Mouse (Mus musculus) CH12F3 (cell line): ENCODE measurements around the gene B3gnt9.

Experiments used
- in situ Hi-C: fragments of 300-500 bp; cut with MboI; formaldehyde crosslinking; loops from 2 replicates; pipeline ENCODE4 v1.14.3; 2020; ENCODE audit warnings: low sequenced_read_pairs

The B3gnt9 gene

DNA sequence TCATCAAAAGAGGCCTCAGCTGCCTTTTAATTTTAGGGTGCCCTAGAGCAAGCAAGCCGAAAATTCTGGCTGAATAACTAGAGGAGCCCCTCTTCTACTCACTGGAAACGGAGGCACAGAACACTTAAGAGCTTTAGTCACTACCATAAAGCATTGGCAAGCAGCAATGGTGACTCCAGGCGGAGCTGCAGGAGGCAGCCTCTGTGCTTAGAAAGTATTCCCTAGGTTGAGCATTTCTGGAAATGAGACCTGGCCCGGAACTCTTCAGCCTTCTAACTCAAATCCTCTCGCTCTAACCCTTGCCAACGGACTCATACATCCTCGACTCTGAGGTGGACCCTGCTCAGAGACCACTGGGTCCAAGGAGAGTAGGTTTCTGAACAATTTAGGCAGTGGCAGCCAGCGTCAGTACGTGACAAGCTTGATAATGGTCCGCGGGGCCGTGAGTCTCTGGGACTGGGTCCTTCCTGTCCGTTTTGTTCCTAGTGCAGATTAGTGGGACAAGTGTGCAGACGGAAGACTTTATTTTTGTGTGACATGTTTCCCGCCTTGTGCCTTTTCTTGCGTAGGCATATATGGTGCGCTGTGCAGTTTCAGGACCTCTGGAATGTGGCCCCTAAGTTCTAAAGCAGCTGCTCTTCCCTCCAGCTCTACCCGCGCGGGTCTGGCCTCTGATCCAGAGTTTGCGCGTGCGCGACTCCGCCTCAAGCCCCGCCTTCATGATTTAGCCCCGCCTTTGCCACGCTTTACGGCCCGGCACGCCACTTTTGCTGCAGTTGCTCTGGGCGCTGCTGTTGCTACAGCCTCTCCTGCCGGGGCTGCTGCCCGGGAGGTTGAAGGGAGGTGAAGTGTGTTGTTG is 30.3 kb downstream of the B3gnt9 start, which contains the start of gene D230025D16Rik:
TSS of gene D230025D16Rik (plus strand) at position 733 of the 859 bp plus-strand sequence.
- in situ Hi-C loops = no loop called here

DNA sequence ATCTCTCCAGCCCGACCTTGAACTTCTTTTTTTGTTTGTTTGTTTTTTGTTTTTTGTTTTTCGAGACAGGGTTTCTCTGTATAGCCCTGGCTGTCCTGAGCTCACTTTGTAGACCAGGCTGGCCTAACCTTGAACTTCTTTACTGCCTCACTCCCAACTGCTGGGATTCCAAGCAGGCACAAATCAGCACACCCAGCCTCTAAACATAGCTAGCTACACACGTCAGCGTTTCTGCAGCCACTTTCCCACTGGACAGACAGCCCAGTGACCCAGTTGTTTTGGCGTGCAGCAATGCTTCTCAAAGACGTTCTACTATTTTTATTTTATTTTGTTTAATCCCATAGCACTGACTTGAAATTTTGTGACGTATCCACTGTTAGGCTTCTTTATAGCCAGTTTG is 31.1 kb downstream of the B3gnt9 start:
- in situ Hi-C loops = no loop called here

- in situ Hi-C loops = no loop called here
These were observed 36.9 kb downstream of the B3gnt9 start for GRCm38 (mm10) chr8:105217926-105218522.

GRCm38 (mm10) chr8:105214104-105214503 is 40.8 kb downstream of the B3gnt9 start:
- in situ Hi-C loops = no loop called here

DNA sequence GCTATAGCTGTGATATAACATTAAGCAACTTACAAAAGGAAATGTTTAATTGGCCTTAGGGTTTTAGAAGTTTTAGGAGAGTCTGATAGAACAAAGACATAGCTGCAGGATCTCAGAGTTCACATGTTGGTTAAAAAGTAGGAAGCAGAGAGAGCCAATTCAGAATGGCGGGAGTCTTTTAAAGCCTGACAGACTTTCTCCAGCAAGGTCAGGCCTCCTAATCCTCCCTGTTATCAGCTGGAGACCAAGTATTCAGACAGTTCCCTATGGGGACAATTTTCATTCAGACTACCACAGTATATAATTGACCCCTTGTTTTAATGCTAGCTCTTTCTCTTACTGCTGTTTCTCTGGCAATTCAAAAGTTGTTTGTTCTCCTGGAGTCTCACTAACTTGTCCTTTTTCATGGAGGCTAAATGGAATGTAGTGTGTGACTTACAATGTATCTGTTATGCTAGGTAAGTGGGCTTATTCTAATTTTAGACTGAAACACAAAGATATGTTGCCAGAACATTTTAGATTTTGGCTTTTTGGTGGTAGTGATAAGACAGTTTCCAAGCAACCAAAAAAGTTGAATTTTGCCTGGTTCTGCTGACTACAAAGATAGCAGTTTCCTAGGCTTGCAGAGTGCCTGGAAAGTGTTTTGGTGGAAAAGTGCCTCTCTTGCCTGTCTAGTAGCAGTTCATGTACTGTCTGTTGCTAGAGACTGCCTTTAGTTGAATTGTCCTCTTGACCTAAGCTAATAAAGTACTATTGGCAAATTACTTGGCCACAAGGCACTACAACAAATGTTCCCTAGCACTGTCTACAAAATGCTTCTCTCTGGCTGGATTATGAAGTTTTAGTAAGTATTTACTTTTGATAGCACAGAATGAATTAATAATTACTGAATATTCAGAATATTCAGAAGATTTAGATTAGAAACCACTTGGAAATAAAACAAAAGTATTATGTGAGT is 45.5 kb downstream of the B3gnt9 start:
- in situ Hi-C loops = no loop called here

DNA sequence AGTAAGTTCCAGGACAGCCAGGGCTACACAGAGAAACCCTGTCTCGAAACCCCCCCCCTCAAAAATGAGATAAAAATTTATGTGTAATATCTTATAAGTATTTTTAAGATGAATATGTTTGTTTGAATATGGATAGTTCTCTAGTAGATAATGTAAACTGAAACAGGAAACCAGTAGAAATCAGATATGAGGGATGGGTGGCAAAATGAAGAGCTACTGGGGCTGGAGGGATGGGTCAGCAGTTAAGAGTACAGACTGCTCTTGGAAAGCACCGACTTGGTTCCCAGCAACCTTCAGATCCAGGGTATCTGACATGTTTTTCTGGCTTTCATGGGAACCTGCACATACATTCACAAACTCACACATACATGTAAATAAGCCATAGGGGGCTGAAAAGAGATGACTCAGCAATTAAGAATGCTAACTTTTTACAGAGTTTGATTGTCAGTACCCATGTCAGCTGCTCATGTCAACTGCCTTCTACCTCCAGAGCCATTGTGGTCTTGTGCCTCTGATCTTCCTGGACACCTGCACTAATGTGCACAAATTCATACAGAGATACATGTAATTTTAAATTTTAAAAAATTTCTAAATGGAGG is 47.2 kb downstream of the B3gnt9 start:
- in situ Hi-C loops = no loop called here

DNA sequence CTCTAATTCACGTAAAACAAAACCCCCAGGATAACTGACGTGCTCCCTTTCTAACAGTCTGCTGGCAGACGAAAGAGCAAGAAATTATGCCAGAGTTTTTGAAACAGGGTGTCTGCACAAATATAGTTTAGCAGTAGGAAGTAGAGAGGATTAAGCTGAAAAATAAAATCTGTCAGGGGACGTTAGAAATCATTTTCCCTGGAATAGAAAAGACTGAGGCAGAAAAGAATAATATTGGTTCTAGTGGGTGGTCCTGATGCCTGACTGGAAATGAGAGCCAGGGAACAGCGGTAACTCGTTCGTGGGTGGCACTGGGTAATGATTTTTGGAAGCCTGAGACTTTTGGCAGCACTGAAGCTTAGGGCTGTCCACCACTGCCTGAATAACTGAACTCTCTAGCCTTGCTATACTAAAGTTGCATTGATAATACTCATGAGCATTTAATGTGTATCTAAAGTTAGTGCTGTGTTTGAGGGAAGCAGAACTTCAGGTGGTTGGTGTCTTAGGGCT is 48.1 kb downstream of the B3gnt9 start:
- in situ Hi-C loops = no loop called here

GRCm38 (mm10) chr8:105205748-105206147 is 49.2 kb downstream of the B3gnt9 start:
- in situ Hi-C loops = no loop called here
